Mouse (Mus musculus) E14TG2a.4 (cell line): Measurements from ENCODE around the gene 2310007B03Rik.

ENCODE experiments used
- CTCF ChIP-seq: conservative IDR thresholded peaks from 2 replicates; pipeline ENCODE4 v1.5.1; 2014; ENCODE audit warnings: low read length
- NANOG ChIP-seq: IDR thresholded peaks from 2 replicates; pipeline ENCODE4 v1.6.1; 2014; ENCODE audit warnings: borderline replicate concordance, low read length, mixed read lengths
- POU5F1 ChIP-seq: IDR thresholded peaks from 2 replicates; pipeline ENCODE4 v1.6.1; 2014; ENCODE audit warnings: low read length, borderline replicate concordance

GRCm38 (mm10) chr1:93150907-93151661, 9.7 kb downstream of the 2310007B03Rik start:
- TF ChIP-seq CTCF, result no peak
- no peak for TF ChIP-seq NANOG
- no peak for TF ChIP-seq POU5F1
